Mouse (Mus musculus): ENCODE data around the gene Ccr2. TPM values are rescaled to one million over a fixed set of nuclear protein-coding genes. Genes with fewer than 3 reads are reported as not detected.
"Not testable (repeated sequence)": the region's sequence is repeated elsewhere in the genome, so short reads cannot be mapped to it uniquely, and the experiment has no call there.

Ccr2 gene
- polyA plus RNA-seq, 1 experiment from 2014 or later, result 0.05 TPM

GRCm38 (mm10) chr9:124128379-124128778 is 26.6 kb downstream of the Ccr2 start:
- H3K36me3 ChIP-seq, result no peaks in the 10 kb centered on the region
- DNase-seq (ENCODE audit: low spot score), result peak; percentile 25
- no peaks in the 10 kb centered on the region for H3K27me3 ChIP-seq (ENCODE audit: insufficient read depth, poor library complexity, severe bottlenecking)
- no peaks in the 10 kb centered on the region for H3K4me1 ChIP-seq (replicated peaks)
- no peak overlapping the region for H3K4me3 ChIP-seq
- H3K9me3 ChIP-seq, result no peaks in the 10 kb centered on the region
- 2% methylated on average over 1 of the region's 1 CpGs for WGBS
- no peak overlapping the region for H3K27ac ChIP-seq

- not testable (repeated sequence) for H3K9me3 ChIP-seq; H3K27ac ChIP-seq; H3K36me3 ChIP-seq; H3K27me3 ChIP-seq (ENCODE audit: insufficient read depth, poor library complexity, severe bottlenecking); H3K4me3 ChIP-seq; DNase-seq (ENCODE audit: low spot score); H3K4me1 ChIP-seq (replicated peaks)
- WGBS, result 82% methylated on average over 2 of the region's 2 CpGs
These were observed 31.1 kb downstream of the Ccr2 start for GRCm38 (mm10) chr9:124132899-124133298.

- not testable (repeated sequence) for H3K27ac ChIP-seq; H3K4me3 ChIP-seq; H3K27me3 ChIP-seq (ENCODE audit: insufficient read depth, poor library complexity, severe bottlenecking); H3K36me3 ChIP-seq; DNase-seq (ENCODE audit: low spot score); H3K9me3 ChIP-seq; H3K4me1 ChIP-seq (replicated peaks)
- WGBS, result 92% methylated on average over 1 of the region's 1 CpGs
These were observed 33.2 kb downstream of the Ccr2 start for GRCm38 (mm10) chr9:124134919-124135318.

- Histone ChIP-seq H3K27me3 (ENCODE audit: insufficient read depth, poor library complexity, severe bottlenecking) (no peaks in the 10 kb centered on the region), H3K9me3 (no peaks in the 10 kb centered on the region), H3K27ac (no peak overlapping the region), H3K36me3 (no peaks in the 10 kb centered on the region), H3K4me1 (replicated peaks) (no peaks in the 10 kb centered on the region; the same call in 1 of the 2 replicates), H3K4me3 (no peak overlapping the region)
- WGBS, result 81% methylated on average over 11 of the region's 11 CpGs
- no peak for DNase-seq (ENCODE audit: low spot score)
These were observed 35.9 kb downstream of the Ccr2 start for GRCm38 (mm10) chr9:124137619-124138018.

GRCm38 (mm10) chr9:124138055-124138775 is 36.5 kb downstream of the Ccr2 start:
- WGBS, result 73% methylated on average over 4 of the region's 4 CpGs
- no peak overlapping the region for H3K4me3 ChIP-seq
- DNase-seq (ENCODE audit: low spot score), result no peak
- no peaks in the 10 kb centered on the region for H3K27me3 ChIP-seq (ENCODE audit: insufficient read depth, poor library complexity, severe bottlenecking)
- H3K36me3 ChIP-seq, result no peaks in the 10 kb centered on the region
- no peak overlapping the region for H3K27ac ChIP-seq
- no peaks in the 10 kb centered on the region for H3K9me3 ChIP-seq
- no peaks in the 10 kb centered on the region; the same call in 1 of the 2 replicates for H3K4me1 ChIP-seq (replicated peaks)

GRCm38 (mm10) chr9:124143678-124144077 is 41.9 kb downstream of the Ccr2 start:
- no peak overlapping the region for H3K4me3 ChIP-seq
- WGBS, result 85% methylated on average over 1 of the region's 1 CpGs
- H3K27me3 ChIP-seq (ENCODE audit: insufficient read depth, poor library complexity, severe bottlenecking), result no peaks in the 10 kb centered on the region
- H3K9me3 ChIP-seq, result no peaks in the 10 kb centered on the region
- no peak overlapping the region for H3K27ac ChIP-seq
- DNase-seq (ENCODE audit: low spot score), result no peak
- no peaks in the 10 kb centered on the region for H3K36me3 ChIP-seq
- no peaks in the 10 kb centered on the region for H3K4me1 ChIP-seq (replicated peaks)

- H3K27ac ChIP-seq, result no peak overlapping the region
- no peaks in the 10 kb centered on the region for H3K4me1 ChIP-seq (replicated peaks)
- no peaks in the 10 kb centered on the region for H3K9me3 ChIP-seq
- no peak overlapping the region for H3K4me3 ChIP-seq
- no peak for DNase-seq (ENCODE audit: low spot score)
- no peaks in the 10 kb centered on the region for H3K36me3 ChIP-seq
- H3K27me3 ChIP-seq (ENCODE audit: insufficient read depth, poor library complexity, severe bottlenecking), result no peaks in the 10 kb centered on the region
These were observed 44.6 kb downstream of the Ccr2 start for GRCm38 (mm10) chr9:124146307-124146706.

Other genes with a start within 250 kb of the Ccr2 start
- gene Xcr1, start 239.9 kb upstream of the Ccr2 start, polyA plus RNA-seq (2016; fragmentation: Nextera tagmentation; extraction: Ambion mirVana), result 0.05 TPM in 1 of 2 replicates, not detected in the other
- gene Ccr1, start 133.3 kb upstream of the Ccr2 start, polyA plus RNA-seq (2016; fragmentation: Nextera tagmentation; extraction: Ambion mirVana), result 0.90 and 1.0 TPM in 2 replicates
- gene Ccr1l1, start 123.5 kb upstream of the Ccr2 start, polyA plus RNA-seq (2016; fragmentation: Nextera tagmentation; extraction: Ambion mirVana), result not detected in 2 replicates
- gene Ccr3, start 80.0 kb upstream of the Ccr2 start, polyA plus RNA-seq (2016; fragmentation: Nextera tagmentation; extraction: Ambion mirVana), result not detected in 2 replicates
- 0.76 and 0.78 TPM in 2 replicates for gene Ccr5, start 19.6 kb downstream of the Ccr2 start, polyA plus RNA-seq (2016; fragmentation: Nextera tagmentation; extraction: Ambion mirVana)
- gene 2010315B03Rik, start 210.7 kb downstream of the Ccr2 start, polyA plus RNA-seq (2016; fragmentation: Nextera tagmentation; extraction: Ambion mirVana), result 5.2 and 9.3 TPM in 2 replicates

All from hindbrain, embryonic 10.5 days (tissue).